8 mouse cellular contexts compared by ENCODE assay signal in the genomic region with DNA sequence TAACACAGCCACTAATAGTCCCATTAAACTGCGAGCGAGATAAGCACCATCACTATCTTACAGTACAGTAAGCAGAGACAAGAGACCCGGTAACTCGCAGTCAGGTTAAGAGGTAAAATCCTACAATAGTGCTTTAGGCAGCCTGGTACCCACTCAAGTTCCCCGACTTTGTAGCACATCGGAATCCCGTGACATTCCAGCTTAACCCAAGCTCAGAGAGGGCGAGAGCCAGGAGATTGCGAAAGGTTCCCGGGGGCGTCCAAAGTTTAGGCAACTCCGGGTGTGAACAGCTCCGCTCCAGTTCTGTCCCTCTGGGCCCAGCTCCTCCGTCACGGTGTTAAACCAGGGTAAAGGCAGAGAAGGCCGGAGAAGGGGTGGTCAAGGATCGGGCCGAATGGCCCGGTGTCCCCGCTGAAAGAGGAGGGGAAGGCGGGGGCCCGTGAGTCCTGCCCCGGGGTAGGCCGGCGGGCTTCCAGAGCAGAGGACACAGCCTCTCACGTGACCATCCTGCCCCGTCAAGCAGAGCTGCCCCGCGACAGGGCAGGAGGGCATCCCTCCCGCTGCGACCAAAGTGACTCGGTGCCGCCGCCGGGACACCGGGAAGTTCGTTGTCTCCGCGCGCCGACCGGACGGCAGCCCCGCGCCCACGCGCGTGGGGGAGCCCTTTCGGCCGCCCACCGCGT. TPM values are rescaled to one million over a fixed set of nuclear protein-coding genes. Genes with fewer than 3 reads are reported as not detected.
DNase-seq lines count a peak whose midpoint lies in the region; ATAC-seq and TF ChIP-seq lines count a peak whose summit lies in the region.

No protein-coding gene starts in this region.

- peak; percentile 87 for DNase-seq in adrenal gland, postnatal 10 days
- DNase-seq in heart, adult 18-20 months = peak; percentile 91 to 93
- DNase-seq in kidney, adult 2 months = peak; percentile 92
- DNase-seq in lung, adult 18-20 months = peak; percentile 88 to 92
- DNase-seq in urinary bladder, postnatal 36 days (ENCODE audit: low spot score in 2 of 2) = peak; percentile 77 to 90

- H3K27me3 ChIP-seq in E14TG2a.4 (ENCODE audit: insufficient read depth, low read length) = peaks cover 18% of the 10 kb centered on the region
- H3K27me3 ChIP-seq in embryonic facial prominence, embryonic 13.5 days = no peaks in the 10 kb centered on the region
- no peaks in the 10 kb centered on the region for H3K27me3 ChIP-seq in kidney, adult 2 months (replicated peaks; ENCODE audit: control insufficient read depth, insufficient read depth, low read length)
- no peaks in the 10 kb centered on the region for H3K27me3 ChIP-seq in neural tube, embryonic 15.5 days (replicated peaks)

- peaks cover 37% of the 10 kb centered on the region for H3K4me1 ChIP-seq in E14TG2a.4 (replicated peaks; ENCODE audit: low read depth, low read length)
- peaks cover 34% of the 10 kb centered on the region for H3K4me1 ChIP-seq in embryonic facial prominence, embryonic 13.5 days
- H3K4me1 ChIP-seq in kidney, adult 2 months (ENCODE audit: control insufficient read depth, insufficient read depth, low read length) = peaks cover 8% of the 10 kb centered on the region; the same call in 1 of the 2 replicates
- H3K4me1 ChIP-seq in neural tube, embryonic 15.5 days = peaks cover 27% of the 10 kb centered on the region

- H3K36me3 ChIP-seq in E14TG2a.4 (ENCODE audit: insufficient read depth, low read length) = peaks cover 11% of the 10 kb centered on the region; the same call in 1 of the 2 replicates
- H3K36me3 ChIP-seq in embryonic facial prominence, embryonic 13.5 days = no peaks in the 10 kb centered on the region; the same call in 1 of the 2 replicates
- H3K36me3 ChIP-seq in kidney, adult 2 months (ENCODE audit: control insufficient read depth, insufficient read depth, low read length) = no peaks in the 10 kb centered on the region
- H3K36me3 ChIP-seq in neural tube, embryonic 15.5 days = no peaks in the 10 kb centered on the region

- ATAC-seq in embryonic facial prominence, embryonic 13.5 days (ENCODE audit: insufficient number of reproducible peaks, insufficient read depth, low FRiP score, low TSS enrichment, low read depth) = peak; percentile 11; the same call in 1 of the 2 replicates
- peak; percentile 59 for ATAC-seq in neural tube, embryonic 15.5 days (ENCODE audit: low FRiP score)

- peak overlapping the region; percentile 91 for H3K4me3 ChIP-seq in E14TG2a.4 (replicated peaks; ENCODE audit: low read length)
- H3K4me3 ChIP-seq in embryonic facial prominence, embryonic 13.5 days = peak overlapping the region; percentile 76
- peak overlapping the region; percentile 84 for H3K4me3 ChIP-seq in kidney, adult 2 months (ENCODE audit: insufficient read depth, low read depth, low read length)
- H3K4me3 ChIP-seq in neural tube, embryonic 15.5 days (replicated peaks) = peak overlapping the region; percentile 85

- peak overlapping the region; percentile 86; the same call in 1 of the 2 replicates for H3K27ac ChIP-seq in embryonic facial prominence, embryonic 13.5 days
- H3K27ac ChIP-seq in kidney, adult 2 months (ENCODE audit: insufficient read depth, low read depth, low read length) = peak overlapping the region; percentile 94
- peak overlapping the region; percentile 86 for H3K27ac ChIP-seq in neural tube, embryonic 15.5 days (replicated peaks)

- TF ChIP-seq CTCF in E14TG2a.4 (conservative IDR thresholded peaks at IDR 0.05; ENCODE audit: low read length) = no peak
- no peak for TF ChIP-seq CTCF in kidney, adult 2 months (conservative IDR thresholded peaks at IDR 0.05; ENCODE audit: insufficient read depth, insufficient read length, low read depth, low read length)

- H3K9me3 ChIP-seq in E14TG2a.4 (ENCODE audit: low read length) = no peaks in the 10 kb centered on the region
- no peaks in the 10 kb centered on the region for H3K9me3 ChIP-seq in embryonic facial prominence, embryonic 13.5 days
- H3K9me3 ChIP-seq in neural tube, embryonic 15.5 days (replicated peaks) = no peaks in the 10 kb centered on the region

- peak overlapping the region; percentile 70 for H3K4me2 ChIP-seq in embryonic facial prominence, embryonic 13.5 days
- peak overlapping the region; percentile 81 for H3K4me2 ChIP-seq in neural tube, embryonic 15.5 days

- peak overlapping the region; percentile 87 for H3K9ac ChIP-seq in embryonic facial prominence, embryonic 13.5 days
- peak overlapping the region; percentile 78 for H3K9ac ChIP-seq in neural tube, embryonic 15.5 days (replicated peaks)

- under 1% methylated on average over 52 of the region's 52 CpGs for WGBS in embryonic facial prominence, embryonic 13.5 days
- under 1% methylated on average over 49 of the region's 52 CpGs for WGBS in kidney, adult 2 months
- WGBS in neural tube, embryonic 15.5 days = under 1% methylated on average over 49 of the region's 52 CpGs

- no peak for TF ChIP-seq POLR2A in kidney, adult 2 months (IDR thresholded peaks at IDR 0.05; ENCODE audit: low read depth, low read length)

RNA-seq across cellular contexts. Expression of a gene that starts 0.6 kb away (rescaled TPM):
- total RNA-seq in adrenal gland, postnatal 10 days (2021) = 10 to 100 TPM; 68.2 to 69.8 TPM
- polyA plus RNA-seq in embryonic facial prominence, embryonic 13.5 days (2015; fragmentation: Nextera tagmentation; extraction: Ambion mirVana) = 76.2 and 77.9 TPM in 2 replicates
- total RNA-seq in heart, adult 18-20 months (2021) = 100 to 1,000 TPM; 123 to 139 TPM
- polyA plus RNA-seq in kidney, adult 2 months (2012; rRNA removed) = 142 and 149 TPM in 2 replicates
- polyA plus RNA-seq in neural tube, embryonic 15.5 days (2015; fragmentation: Nextera tagmentation; extraction: Ambion mirVana) = 136 and 139 TPM in 2 replicates

Comparison
In these comparisons a context has a peak if more than half of its experiments do, and no peak if none do; other contexts are left out.
1. Peak in every context shown above with its lines: DNase-seq, ATAC-seq, H3K4me3 ChIP-seq and H3K27ac ChIP-seq.